Mouse (Mus musculus) left cerebral cortex, adult 2 months (tissue): Measurements from ENCODE around the gene Trp53i11. TPM values are rescaled to one million over a fixed set of nuclear protein-coding genes. Genes with fewer than 3 reads are reported as not detected.

Source experiments
- DNase-seq, 2 experiments: peaks; one replicate each; pipeline ENCODE4 v3.0.0; 2021 to 2022; ENCODE audit warnings: low spot score in 2 of 2, mixed read lengths in 1 of 2; ENCODE audit errors: extremely low spot score in 1 of 2
- H3K27ac ChIP-seq: fragments of 200-600 bp; 2 replicates; pipeline ENCODE4 v1.8.1; 2022
- H3K4me3 ChIP-seq: fragments of 200-600 bp; 2 replicates; pipeline ENCODE4 v1.8.1; 2022
- CTCF ChIP-seq: fragments of 200-600 bp; IDR thresholded peaks from 2 replicates; pipeline ENCODE4 v1.8.1; 2022; ENCODE audit warnings: antibody characterized with exemption, mild to moderate bottlenecking, moderate library complexity
- intact Hi-C: fragments of 180-260 bp; cut with DNase I; formaldehyde crosslinking; loops from one replicate; pipeline ENCODE4 v1.15.1; 2025
- long read RNA-seq, 2 experiments: library from polyadenylated mRNA; stranded (forward); transcript quantifications; one replicate each; pipeline ENCODE4 v2.0.0; 2021; ENCODE audit warnings: borderline mapping rate in 2 of 2
- total RNA-seq, 2 experiments: library from RNA; stranded (reverse); gene quantifications; 2 replicates each; pipeline ENCODE4 v1.2.3; 2021

The Trp53i11 gene
- total RNA-seq, result 100 to 1,000 TPM; 111 to 112 TPM
- long read RNA-seq, experiment 1, transcript Trp53i11-202 (8 exons, 2,703 nt), result minor isoform, 38 of 248 reads
- long read RNA-seq, experiment 1, transcript Trp53i11-201 (8 exons, 2,654 nt), result major isoform, 81 of 248 reads
- long read RNA-seq, experiment 1, partial matches to known transcripts, result 4 of 248 reads
- long read RNA-seq, experiment 1, other reads (novel, unspliced or antisense), result 125 of 248 reads
- long read RNA-seq, experiment 2, transcript Trp53i11-202 (8 exons, 2,703 nt), result minor isoform, 29 of 199 reads
- long read RNA-seq, experiment 2, transcript Trp53i11-201 (8 exons, 2,654 nt), result major isoform, 66 of 199 reads
- long read RNA-seq, experiment 2, partial matches to known transcripts, result 11 of 199 reads
- long read RNA-seq, experiment 2, other reads (novel, unspliced or antisense), result 93 of 199 reads

DNA sequence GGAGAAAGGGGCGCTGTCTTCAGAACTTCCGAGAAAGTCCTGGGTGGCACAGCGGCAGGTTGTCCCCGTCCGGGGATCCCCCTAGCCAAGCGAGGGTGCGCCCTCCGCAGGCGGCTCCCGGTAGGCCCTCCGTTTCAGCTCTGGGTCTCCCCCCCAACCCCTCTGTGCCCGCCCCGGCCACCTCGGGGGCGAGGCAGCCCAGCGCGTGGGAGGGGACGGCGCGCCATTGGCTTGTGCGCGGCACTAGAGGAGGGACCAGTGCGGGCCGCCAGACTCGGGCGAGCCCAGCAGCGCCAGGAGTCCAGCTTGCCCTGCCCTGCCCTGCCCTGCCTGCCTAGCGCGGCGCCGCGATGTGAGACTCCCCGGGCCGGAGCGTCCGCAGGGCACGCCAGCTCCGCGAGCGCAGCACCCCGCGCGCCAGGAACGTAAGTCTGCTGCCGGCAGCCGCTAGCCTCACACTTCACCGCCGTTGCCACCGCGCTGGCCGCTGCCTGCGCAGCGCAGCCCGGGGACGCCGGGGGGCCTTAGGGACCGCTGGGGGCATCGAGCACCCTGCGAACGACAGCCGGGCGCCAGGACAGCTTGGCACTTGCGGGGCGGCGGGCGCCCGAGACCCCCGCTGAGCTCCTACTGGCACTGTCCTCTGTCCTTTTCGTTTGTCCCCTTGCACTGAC lies at the start of gene Trp53i11:
Trp53i11 (plus strand) TSS at position 226 of the 674 bp plus-strand sequence.
- TF ChIP-seq CTCF, result peak; percentile 66
- Histone ChIP-seq H3K27ac (peak within 1 kb of the TSS; percentile 81), H3K4me3 (peak within 1 kb of the TSS; percentile 84)
- DNase-seq, result peak; percentile 76 to 77
- intact Hi-C loops, result no loop called here

DNA sequence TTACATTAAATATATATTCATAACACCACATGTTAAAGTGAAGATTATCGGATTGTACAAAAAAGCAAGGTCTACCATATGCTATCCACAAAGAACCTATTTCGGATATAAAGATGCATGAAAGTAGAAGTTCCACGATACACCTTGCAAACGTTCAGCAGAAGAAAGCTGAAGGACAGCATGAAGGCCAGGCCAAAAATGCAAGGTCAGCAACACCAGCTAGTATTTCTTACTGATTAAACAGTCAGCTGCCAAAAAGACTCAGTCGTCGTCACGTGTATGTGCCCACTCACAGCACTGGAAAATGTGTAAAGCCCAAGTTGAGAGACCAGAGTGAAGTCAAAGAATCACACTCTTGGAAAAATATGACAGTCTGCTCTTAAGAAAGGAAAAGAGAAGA lies 47.9 kb upstream of the Trp53i11 start:
- intact Hi-C loops, result no loop called here
- H3K27ac ChIP-seq, result no peak overlapping the region
- no peak overlapping the region for H3K4me3 ChIP-seq
- DNase-seq, result no peak
- no peak for TF ChIP-seq CTCF

DNA sequence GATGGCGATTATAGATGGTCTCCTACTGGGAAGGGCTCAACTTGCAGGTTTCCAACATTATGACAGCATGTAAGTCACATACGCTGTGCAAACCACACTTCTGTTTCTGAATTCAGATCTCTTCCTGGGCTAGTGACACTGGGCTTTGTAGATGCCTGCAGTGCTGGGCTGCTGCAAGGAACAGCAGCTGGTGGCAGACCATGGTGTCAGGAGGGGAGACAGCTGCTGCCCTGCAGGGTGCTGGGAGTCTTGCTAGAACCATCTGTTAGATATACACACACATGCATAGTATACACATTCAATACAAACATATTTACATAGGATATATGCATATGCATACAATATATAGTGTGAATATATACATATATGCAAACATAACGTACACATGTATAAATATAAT lies 46.0 kb upstream of the Trp53i11 start:
- DNase-seq, result no peak
- Histone ChIP-seq H3K27ac (no peak overlapping the region), H3K4me3 (no peak overlapping the region)
- TF ChIP-seq CTCF, result no peak
- intact Hi-C loops, result no loop called here

DNA sequence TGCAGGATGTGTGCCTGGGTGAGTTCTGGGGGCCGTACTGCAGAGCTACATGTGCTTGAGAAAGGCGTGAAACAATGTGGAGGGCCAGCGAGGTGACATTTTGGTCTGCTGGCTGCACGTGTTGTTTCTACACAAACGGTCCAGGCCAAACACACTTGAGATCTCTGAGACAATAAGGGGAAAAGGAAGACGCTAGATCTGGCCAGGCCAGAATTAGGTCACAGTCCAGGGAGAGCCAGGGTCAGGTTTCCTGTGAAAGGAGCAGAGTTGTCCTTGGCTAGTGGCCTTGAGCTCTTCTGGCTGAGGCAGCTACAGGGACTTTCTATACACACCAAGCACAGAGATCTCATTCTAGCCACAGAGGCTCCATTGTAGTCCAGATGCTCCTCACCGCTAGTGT lies 44.7 kb upstream of the Trp53i11 start:
- no peak for DNase-seq
- TF ChIP-seq CTCF, result no peak
- H3K4me3 ChIP-seq, result no peak overlapping the region
- H3K27ac ChIP-seq, result no peak overlapping the region
- intact Hi-C loops, result no loop called here

DNA sequence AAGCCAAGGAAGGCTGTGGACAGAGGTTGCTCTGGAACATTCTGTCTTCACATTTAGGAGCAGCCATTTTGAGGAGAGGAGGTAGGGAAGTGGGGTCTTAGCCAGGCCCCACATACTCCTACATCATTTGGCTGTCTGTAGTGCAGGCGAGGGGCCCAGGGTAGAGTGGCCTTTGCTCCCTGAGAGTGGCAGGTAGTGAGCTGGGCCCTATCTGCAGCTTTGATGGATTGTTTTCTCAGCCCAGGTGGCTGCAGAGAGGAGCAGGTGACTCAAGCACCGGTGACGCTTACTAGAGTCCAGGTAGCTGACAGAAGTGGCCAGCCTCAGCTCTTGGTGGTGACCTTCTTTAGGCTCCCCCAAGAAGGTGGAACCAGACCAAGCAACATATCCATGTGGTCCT lies 43.2 kb upstream of the Trp53i11 start:
- intact Hi-C loops, result no loop called here
- DNase-seq, result no peak
- Histone ChIP-seq H3K4me3 (no peak overlapping the region), H3K27ac (no peak overlapping the region)
- no peak for TF ChIP-seq CTCF

DNA sequence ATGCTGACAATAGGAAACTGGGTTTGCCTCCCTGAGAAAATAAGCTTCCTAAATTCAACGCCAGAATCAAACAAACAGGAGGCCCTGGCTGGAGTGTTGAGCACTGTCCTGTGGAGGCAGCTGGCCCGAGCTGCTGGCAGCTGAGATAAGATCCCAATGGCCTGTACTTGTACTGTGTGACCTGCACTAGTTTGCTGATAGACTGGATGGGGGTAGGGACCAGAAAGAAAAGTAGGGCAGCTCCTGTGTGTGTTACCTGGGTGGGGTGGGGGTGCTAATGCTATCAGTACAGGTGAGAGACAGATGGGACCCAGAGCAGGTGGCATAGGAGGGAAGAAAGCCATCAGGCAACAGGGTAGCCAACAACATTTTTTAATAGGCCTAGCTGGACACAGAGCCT lies 37.3 kb upstream of the Trp53i11 start:
- no peak for DNase-seq
- intact Hi-C loops, result loop anchor here (5.0 kb wide), 1 partner anchor 38 kb away; no protein-coding TSS in a partner anchor
- no peak for TF ChIP-seq CTCF
- H3K27ac ChIP-seq, result no peak overlapping the region
- no peak overlapping the region for H3K4me3 ChIP-seq

DNA sequence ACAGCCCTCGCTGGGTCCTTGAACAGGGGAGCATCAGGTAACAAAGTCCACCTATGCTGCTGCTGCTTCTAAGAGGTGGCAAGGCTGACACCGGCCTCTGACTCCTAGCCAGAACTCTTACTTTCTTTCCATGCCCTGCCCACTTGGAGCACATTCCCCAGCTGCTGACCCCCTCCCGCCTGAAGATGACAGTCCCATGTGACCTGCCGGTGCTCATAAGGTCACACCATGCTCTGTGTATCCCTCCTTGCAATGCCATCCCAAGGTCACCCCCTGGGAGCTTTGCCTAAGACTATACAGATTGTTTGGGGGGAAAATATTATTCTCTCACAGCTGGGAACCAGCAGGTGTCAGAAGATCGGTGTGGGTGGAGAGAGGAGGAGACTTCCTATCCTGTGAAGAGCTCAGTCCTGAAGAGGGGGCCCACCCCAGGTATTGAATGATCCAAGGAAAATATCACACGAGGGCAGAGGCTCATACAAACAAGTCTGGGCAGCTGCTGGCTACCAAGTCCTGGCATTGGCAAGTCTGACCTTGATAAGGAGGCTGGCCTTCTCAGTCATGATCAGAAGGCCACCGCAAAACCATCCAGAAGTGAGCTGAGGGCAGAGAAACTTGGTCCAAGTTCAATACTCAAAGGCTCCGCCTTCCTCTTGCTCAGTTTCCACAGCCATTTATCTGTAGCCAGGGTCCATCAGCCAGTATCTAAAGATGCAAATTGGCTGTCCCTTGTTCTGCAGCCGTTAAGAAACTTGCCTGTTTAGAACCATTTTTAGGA lies 36.5 kb upstream of the Trp53i11 start:
- no peak overlapping the region for H3K27ac ChIP-seq
- TF ChIP-seq CTCF, result no peak
- intact Hi-C loops, result loop anchor here (5.0 kb wide), 1 partner anchor 39 kb away; no protein-coding TSS in a partner anchor
- no peak for DNase-seq
- H3K4me3 ChIP-seq, result no peak overlapping the region

DNA sequence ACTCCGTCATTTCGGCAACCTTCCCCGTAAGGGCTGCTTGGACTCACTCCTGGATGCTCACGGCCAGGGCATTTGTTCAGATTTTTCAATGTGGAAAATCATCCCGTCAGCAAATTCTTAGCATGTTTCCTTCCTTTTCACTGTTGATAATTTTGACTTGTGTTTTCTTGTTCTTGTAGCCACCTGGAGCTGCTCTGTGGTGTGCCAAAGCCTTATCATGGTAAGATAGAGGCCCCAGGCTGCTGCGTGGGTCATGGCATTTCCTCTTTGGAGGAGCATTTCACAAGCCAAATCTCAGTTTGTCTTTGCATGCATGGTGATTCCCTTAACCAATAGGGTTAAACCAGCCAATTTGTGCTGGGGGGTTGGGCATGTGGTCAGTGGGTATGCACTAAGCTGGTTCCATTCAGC lies 35.2 kb upstream of the Trp53i11 start:
- no peak overlapping the region for H3K27ac ChIP-seq
- TF ChIP-seq CTCF, result no peak
- no peak overlapping the region for H3K4me3 ChIP-seq
- intact Hi-C loops, result loop anchor here (5.0 kb wide), 1 partner anchor 40 kb away; no protein-coding TSS in a partner anchor
- DNase-seq, result no peak

DNA sequence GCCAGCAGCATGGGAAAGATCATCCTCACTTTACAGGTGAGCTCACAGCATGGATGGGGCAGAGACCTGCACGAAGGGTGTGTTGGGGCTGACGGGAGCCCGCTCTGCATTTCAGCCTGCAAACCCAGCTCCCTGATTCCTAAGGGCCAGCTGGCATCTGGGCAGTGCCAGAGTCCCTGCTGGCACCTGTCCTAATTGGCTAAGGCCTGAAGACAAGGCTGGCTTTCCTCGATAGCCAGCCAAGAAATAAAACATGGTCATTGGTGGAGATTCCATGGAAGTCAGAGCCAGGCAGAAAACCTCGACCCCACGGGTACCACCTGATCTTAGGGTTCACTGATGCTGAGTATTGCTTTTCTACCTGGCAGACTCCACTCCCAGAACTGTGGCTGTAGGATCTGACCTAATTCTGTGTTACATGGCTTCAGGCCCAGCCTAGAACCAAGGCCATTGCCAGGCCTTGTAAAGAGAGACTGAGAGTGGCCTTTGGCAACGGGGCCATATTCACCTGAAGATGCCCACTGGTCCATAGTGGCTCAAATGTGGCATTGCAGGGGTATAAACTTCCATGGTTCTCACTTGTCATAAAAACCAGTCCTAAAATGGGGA lies 34.4 kb upstream of the Trp53i11 start:
- H3K27ac ChIP-seq, result no peak overlapping the region
- intact Hi-C loops, result loop anchor here (5.0 kb wide), 1 partner anchor 41 kb away; no protein-coding TSS in a partner anchor
- no peak overlapping the region for H3K4me3 ChIP-seq
- no peak for DNase-seq
- TF ChIP-seq CTCF, result no peak

DNA sequence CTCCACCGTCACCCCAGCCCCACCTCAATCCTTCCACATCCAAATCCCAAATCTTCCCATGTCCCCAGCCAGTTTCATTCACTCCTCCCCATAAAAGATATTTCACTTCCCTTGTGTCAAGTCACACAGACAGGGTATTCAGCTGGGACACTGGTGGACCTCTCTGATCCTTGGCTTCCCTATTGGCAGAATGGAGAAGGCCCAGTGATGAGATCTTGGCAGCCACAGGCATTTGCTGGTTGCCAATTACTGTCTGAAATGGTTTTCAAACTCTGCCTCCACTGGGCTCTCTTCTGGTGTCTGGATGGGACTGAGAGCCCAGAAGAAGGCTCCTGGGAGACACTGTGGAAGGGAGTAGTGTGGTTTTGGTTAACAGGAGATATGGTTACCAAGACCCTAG lies 33.5 kb upstream of the Trp53i11 start:
- DNase-seq, result no peak
- no peak overlapping the region for H3K27ac ChIP-seq
- H3K4me3 ChIP-seq, result no peak overlapping the region
- intact Hi-C loops, result loop anchor here (5.0 kb wide), 1 partner anchor 42 kb away; no protein-coding TSS in a partner anchor
- no peak for TF ChIP-seq CTCF

DNA sequence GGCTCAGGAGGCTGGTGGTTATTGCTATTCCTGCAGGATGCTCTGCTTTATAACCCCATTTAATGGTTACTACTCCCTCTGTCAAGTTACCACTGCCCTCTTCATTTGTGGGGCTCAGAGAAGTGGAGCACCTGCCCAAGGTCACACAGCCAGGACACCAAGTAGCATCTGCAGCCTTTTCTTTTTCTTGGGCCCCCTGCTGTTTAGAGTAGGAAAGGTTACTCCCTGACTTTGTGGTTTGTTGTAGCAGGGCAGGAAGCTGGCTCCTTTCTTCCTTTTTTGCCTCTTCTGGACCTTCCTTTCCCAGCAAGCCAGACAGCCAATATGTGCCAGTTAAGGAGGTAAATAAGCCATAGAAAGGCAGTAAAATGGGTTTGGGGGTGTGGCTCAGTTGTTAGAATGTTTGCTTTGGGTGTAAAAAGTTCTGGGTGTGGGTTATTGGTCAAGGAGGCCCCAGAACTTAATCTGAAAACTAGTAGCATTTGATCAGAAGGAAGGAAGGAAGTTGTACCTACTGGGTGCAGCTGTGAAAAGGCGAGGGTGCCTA lies 32.8 kb upstream of the Trp53i11 start:
- intact Hi-C loops, result loop anchor here (5.0 kb wide), 1 partner anchor 42 kb away; no protein-coding TSS in a partner anchor
- TF ChIP-seq CTCF, result peak; percentile 1

More for the DNA sequence above, 32.8 kb upstream of the Trp53i11 start:
- no peak overlapping the region for H3K27ac ChIP-seq
- H3K4me3 ChIP-seq, result no peak overlapping the region
- no peak for DNase-seq
